Mouse (Mus musculus) forebrain, embryonic 11.5 days (tissue): Measurements from ENCODE around the gene Ednra. TPM values are rescaled to one million over a fixed set of nuclear protein-coding genes. Genes with fewer than 3 reads are reported as not detected.

Experiments
- ATAC-seq: fragments of 200-750 bp; cut with Nextera tagmentation; replicated peaks from 2 replicates; pipeline ENCODE4 v1.8.0; 2017; ENCODE audit warnings: moderate TSS enrichment; ENCODE audit not compliant: low FRiP score
- DNase-seq: peaks from one replicate; pipeline ENCODE4 v3.0.0-alpha.2; 2017; ENCODE audit warnings: low spot score
- H3K27ac ChIP-seq: fragments of 300-500 bp; sonication (generic); 2 replicates; pipeline ENCODE4 v1.5.1; 2014; ENCODE audit warnings: low read depth, low read length
- H3K27me3 ChIP-seq: fragments of 300-500 bp; sonication (generic); 2 replicates; pipeline ENCODE4 v1.6.1; 2014; ENCODE audit warnings: mild to moderate bottlenecking, low read length, mixed read lengths; ENCODE audit not compliant: control insufficient read depth, insufficient read depth
- H3K36me3 ChIP-seq: fragments of 300-500 bp; sonication (generic); 2 replicates; pipeline ENCODE4 v1.6.1; 2014; ENCODE audit warnings: mild to moderate bottlenecking, low read length, moderate library complexity, mixed read lengths; ENCODE audit not compliant: control insufficient read depth, insufficient read depth
- H3K4me1 ChIP-seq: fragments of 300-500 bp; sonication (generic); replicated peaks from 2 replicates; pipeline ENCODE4 v1.6.1; 2014; ENCODE audit warnings: low read length, mixed read lengths; ENCODE audit not compliant: control insufficient read depth, insufficient read depth
- H3K4me2 ChIP-seq: fragments of 300-500 bp; sonication (generic); 2 replicates; pipeline ENCODE4 v1.6.1; 2014; ENCODE audit warnings: low read depth, mild to moderate bottlenecking, low read length, moderate library complexity, mixed read lengths; ENCODE audit not compliant: severe bottlenecking
- H3K4me3 ChIP-seq: fragments of 300-500 bp; sonication (generic); 2 replicates; pipeline ENCODE4 v1.5.1; 2014; ENCODE audit warnings: low read depth, low read length
- H3K9ac ChIP-seq: fragments of 300-500 bp; sonication (generic); 2 replicates; pipeline ENCODE4 v1.6.1; 2014; ENCODE audit warnings: low read length
- H3K9me3 ChIP-seq: fragments of 300-500 bp; sonication (generic); 2 replicates; pipeline ENCODE4 v1.6.1; 2016; ENCODE audit warnings: low read length, mixed read lengths; ENCODE audit not compliant: control insufficient read depth
- WGBS: fragments of 180-500 bp; shearing (Covaris S2); extraction: QIAGEN DNeasy Blood & Tissue Kit; methylation state at CpG from one replicate; pipeline ENCODE4 v1.1.7; 2014; 5-methylcytosine and 5-hydroxymethylcytosine counted together
- polyA plus RNA-seq: library from polyadenylated mRNA; unstranded; fragments of >200 nt; fragmentation: Nextera tagmentation; extraction: Ambion mirVana; gene quantifications from 2 replicates; pipeline ENCODE4 v1.2.1, GENCODE M21; 2014

The Ednra gene
- polyA plus RNA-seq, 1 experiment from 2014 or later = 21.8 TPM

- 72% methylated on average over 4 of the region's 4 CpGs for WGBS
- H3K27ac ChIP-seq = no peak overlapping the region
- H3K4me3 ChIP-seq = no peak overlapping the region
- ATAC-seq = no peak
- no peaks in the 10 kb centered on the region for H3K4me1 ChIP-seq
- no peak for DNase-seq
- no peaks in the 10 kb centered on the region for H3K36me3 ChIP-seq
- no peaks in the 10 kb centered on the region for H3K9me3 ChIP-seq
- no peak overlapping the region for H3K4me2 ChIP-seq
- no peaks in the 10 kb centered on the region for H3K27me3 ChIP-seq
- H3K9ac ChIP-seq = no peak overlapping the region
Measured at GRCm38 (mm10) chr8:77755441-77755840, 31.2 kb upstream of the Ednra start.

- no peak for DNase-seq
- H3K9ac ChIP-seq = no peak overlapping the region
- H3K4me2 ChIP-seq = no peak overlapping the region
- 92% methylated on average over 5 of the region's 5 CpGs for WGBS
- H3K4me3 ChIP-seq = no peak overlapping the region
- no peaks in the 10 kb centered on the region for H3K4me1 ChIP-seq
- H3K27ac ChIP-seq = no peak overlapping the region
- H3K9me3 ChIP-seq = no peaks in the 10 kb centered on the region
- H3K27me3 ChIP-seq = no peaks in the 10 kb centered on the region
- ATAC-seq = no peak
- no peaks in the 10 kb centered on the region for H3K36me3 ChIP-seq
Measured at GRCm38 (mm10) chr8:77753796-77754195, 29.5 kb upstream of the Ednra start.

DNA sequence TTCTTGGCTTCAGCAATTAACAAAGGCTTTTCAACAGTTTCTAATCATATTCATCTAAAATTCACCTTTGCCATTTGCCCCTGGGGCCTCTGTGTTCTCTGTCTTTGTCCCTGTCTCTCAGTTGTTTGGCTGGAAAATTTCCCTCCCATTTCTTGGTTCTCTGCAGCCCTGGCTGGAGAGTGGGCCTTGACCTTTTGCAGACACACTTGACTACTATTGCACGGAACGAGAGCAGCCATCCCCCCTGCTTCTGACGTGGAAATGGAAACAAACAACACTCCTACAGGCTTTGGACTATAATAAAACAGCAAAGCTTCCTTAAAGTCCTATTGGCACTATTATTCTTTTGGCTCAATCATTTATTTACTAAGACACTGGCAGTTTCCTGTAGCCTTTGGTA is 27.8 kb upstream of the Ednra start:
- H3K9me3 ChIP-seq = no peaks in the 10 kb centered on the region
- no peaks in the 10 kb centered on the region for H3K27me3 ChIP-seq
- 72% methylated on average over 3 of the region's 3 CpGs for WGBS
- no peaks in the 10 kb centered on the region for H3K36me3 ChIP-seq
- ATAC-seq (no peak), DNase-seq (no peak)
- no peak overlapping the region for H3K27ac ChIP-seq
- H3K4me2 ChIP-seq = no peak overlapping the region
- no peak overlapping the region for H3K4me3 ChIP-seq
- no peaks in the 10 kb centered on the region for H3K4me1 ChIP-seq
- no peak overlapping the region for H3K9ac ChIP-seq

DNA sequence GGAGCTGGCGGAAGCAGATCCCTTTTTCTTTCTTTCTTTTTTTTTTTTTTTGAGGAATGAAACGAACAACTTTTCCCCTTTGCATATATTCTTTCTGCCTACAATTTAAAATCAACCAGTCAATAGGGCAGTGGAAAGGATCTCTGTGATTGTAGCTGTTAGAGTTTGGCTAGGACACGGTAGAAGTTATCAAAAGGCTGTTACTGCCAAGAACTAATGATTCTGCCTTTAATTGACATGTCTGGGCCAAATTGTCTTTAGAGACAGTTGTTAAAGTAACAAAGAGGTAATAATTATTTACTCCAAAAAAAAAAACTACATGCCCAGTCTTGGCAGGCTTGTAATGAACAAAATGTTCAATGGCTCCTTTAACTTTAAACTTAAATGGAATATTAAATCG is 26.1 kb upstream of the Ednra start:
- ATAC-seq (no peak), DNase-seq (no peak)
- Histone ChIP-seq H3K9ac (no peak overlapping the region), H3K27ac (no peak overlapping the region), H3K4me1 (no peaks in the 10 kb centered on the region), H3K36me3 (no peaks in the 10 kb centered on the region), H3K4me3 (no peak overlapping the region), H3K4me2 (no peak overlapping the region), H3K27me3 (no peaks in the 10 kb centered on the region), H3K9me3 (no peaks in the 10 kb centered on the region)
- WGBS = 80% methylated on average over 4 of the region's 4 CpGs

- no peak; the same call in 1 of the 2 replicates for ATAC-seq
- whole genome bisulfite sequencing = 86% methylated on average over 3 of the region's 3 CpGs
Measured at GRCm38 (mm10) chr8:77744476-77744875, 20.2 kb upstream of the Ednra start.

GRCm38 (mm10) chr8:77742395-77742794 is 18.1 kb upstream of the Ednra start:
- DNase-seq = no peak
- 56% methylated on average over 3 of the region's 3 CpGs for WGBS
- no peaks in the 10 kb centered on the region for H3K4me1 ChIP-seq
- H3K4me2 ChIP-seq = no peak overlapping the region
- H3K9me3 ChIP-seq = no peaks in the 10 kb centered on the region
- no peak overlapping the region for H3K27ac ChIP-seq
- H3K9ac ChIP-seq = no peak overlapping the region
- H3K27me3 ChIP-seq = no peaks in the 10 kb centered on the region
- H3K36me3 ChIP-seq = no peaks in the 10 kb centered on the region
- no peak overlapping the region for H3K4me3 ChIP-seq
- ATAC-seq = no peak

More at GRCm38 (mm10) chr8:77744476-77744875, 20.2 kb upstream of the Ednra start:
- no peaks in the 10 kb centered on the region for H3K27me3 ChIP-seq
- no peak overlapping the region for H3K4me2 ChIP-seq
- H3K4me1 ChIP-seq = no peaks in the 10 kb centered on the region
- no peak overlapping the region for H3K9ac ChIP-seq
- no peaks in the 10 kb centered on the region for H3K36me3 ChIP-seq
- no peaks in the 10 kb centered on the region for H3K9me3 ChIP-seq
- no peak for DNase-seq
- no peak overlapping the region for H3K27ac ChIP-seq
- no peak overlapping the region for H3K4me3 ChIP-seq

DNA sequence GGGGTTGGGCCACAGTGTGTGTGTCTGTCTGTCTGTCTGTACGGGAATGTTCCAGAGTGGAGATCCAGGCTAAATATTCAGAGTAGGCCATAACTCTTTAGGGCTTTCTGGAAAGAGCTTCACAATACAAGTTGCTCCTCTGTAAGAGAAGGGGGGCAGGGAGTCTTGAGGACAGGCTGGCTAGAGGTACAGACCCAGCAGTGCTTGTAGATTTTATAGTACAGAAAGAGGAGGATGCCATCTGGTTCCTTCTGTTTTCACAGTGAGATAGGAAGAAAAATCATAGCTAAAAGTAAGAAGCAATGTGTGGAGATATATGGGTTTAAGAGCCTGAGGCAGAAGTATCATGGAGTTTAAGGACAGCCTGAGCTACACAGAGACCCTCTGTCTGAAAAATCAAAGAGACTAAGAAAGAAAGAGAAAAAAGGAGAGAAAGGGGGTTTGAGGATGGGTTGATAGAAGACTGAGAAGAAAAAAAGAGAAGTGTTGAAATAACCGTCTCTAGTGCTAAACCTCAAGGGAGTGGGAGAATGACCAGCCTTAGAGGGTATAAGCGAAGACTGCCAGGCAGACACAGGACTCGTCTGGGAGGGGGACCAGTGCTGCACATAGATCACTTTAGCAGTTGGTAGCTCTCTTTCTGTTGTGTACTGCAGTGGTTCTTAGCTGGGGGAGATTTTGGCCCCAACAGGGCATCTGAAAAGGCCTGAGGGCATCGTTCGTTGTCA is 16.9 kb upstream of the Ednra start:
- no peak overlapping the region for H3K4me3 ChIP-seq
- no peaks in the 10 kb centered on the region for H3K4me1 ChIP-seq
- no peak overlapping the region for H3K9ac ChIP-seq
- 88% methylated on average over 6 of the region's 6 CpGs for WGBS
- H3K4me2 ChIP-seq = no peak overlapping the region
- no peaks in the 10 kb centered on the region for H3K27me3 ChIP-seq
- H3K27ac ChIP-seq = no peak overlapping the region
- H3K9me3 ChIP-seq = no peaks in the 10 kb centered on the region
- DNase-seq = no peak
- ATAC-seq = no peak
- no peaks in the 10 kb centered on the region for H3K36me3 ChIP-seq

GRCm38 (mm10) chr8:77738419-77738818 is 14.2 kb upstream of the Ednra start:
- Histone ChIP-seq H3K36me3 (no peaks in the 10 kb centered on the region), H3K9ac (no peak overlapping the region), H3K27me3 (no peaks in the 10 kb centered on the region), H3K9me3 (no peaks in the 10 kb centered on the region), H3K27ac (no peak overlapping the region), H3K4me2 (no peak overlapping the region), H3K4me1 (no peaks in the 10 kb centered on the region), H3K4me3 (no peak overlapping the region)
- no peak for DNase-seq
- ATAC-seq = no peak
- over 99% methylated on average over 6 of the region's 6 CpGs for WGBS

- ATAC-seq = no peak
- 89% methylated on average over 9 of the region's 9 CpGs for WGBS
- no peaks in the 10 kb centered on the region; the same call in 1 of the 2 replicates for H3K9me3 ChIP-seq
- no peaks in the 10 kb centered on the region for H3K4me1 ChIP-seq
- no peak overlapping the region for H3K27ac ChIP-seq
- no peak overlapping the region for H3K4me2 ChIP-seq
- H3K9ac ChIP-seq = no peak overlapping the region
- DNase-seq = no peak
- H3K4me3 ChIP-seq = no peak overlapping the region
- H3K27me3 ChIP-seq = no peaks in the 10 kb centered on the region
- H3K36me3 ChIP-seq = no peaks in the 10 kb centered on the region
Measured at GRCm38 (mm10) chr8:77737327-77737726, 13.1 kb upstream of the Ednra start.
